Mouse (Mus musculus): Measurements from ENCODE around the gene Slc38a5. TPM values are rescaled to one million over a fixed set of nuclear protein-coding genes. Genes with fewer than 3 reads are reported as not detected.

Slc38a5 gene
- polyA plus RNA-seq (2012; ENCODE audit: low replicate concordance): 0.38 and 35.8 TPM in 2 replicates

DNA sequence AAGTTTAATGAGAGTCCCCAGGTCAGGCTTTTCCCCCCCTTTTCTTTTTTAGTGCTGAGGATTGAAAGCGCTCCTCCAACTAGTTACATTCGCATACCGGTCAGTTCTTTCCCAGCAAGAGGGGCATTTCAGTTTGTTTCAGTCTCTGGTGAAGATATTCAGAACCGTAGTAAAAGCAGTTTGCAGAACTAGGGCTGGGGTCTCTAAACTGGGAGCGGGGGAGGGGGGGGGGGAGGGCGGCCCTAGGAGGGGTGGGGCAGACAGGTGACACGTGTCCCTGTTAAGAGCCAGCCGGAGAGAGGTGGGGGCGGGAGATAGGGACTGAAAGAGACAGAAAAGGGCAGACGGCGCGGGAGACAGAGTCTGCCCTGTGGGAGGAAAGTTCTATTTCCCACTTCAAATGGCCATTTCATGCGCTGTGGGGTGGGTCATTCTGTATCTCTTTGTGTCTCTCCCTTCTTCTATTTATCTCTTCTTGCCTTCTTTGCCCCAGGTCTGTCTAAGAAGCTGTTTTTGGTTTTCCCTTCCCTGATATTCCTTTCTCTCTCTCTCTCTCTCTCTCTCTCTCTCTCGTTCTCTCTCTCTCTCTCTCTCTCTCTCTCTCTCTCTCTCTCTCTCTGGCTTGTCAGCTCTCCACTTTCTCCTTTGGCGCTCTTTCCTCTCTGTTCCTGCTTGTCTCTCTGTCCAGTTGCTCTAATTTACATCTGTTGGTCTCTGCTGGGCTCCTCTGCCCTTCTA lies at the start of gene Slc38a5:
Gene Slc38a5, plus strand, starts transcription at position 51 of the 738 bp plus-strand sequence.

GRCm38 (mm10) chrX:8252334-8253285 lies 18.3 kb upstream of the Slc38a5 start, which contains the start of gene Ftsj1:
Gene Ftsj1 (minus strand): TSS chrX:8252406.

DNA sequence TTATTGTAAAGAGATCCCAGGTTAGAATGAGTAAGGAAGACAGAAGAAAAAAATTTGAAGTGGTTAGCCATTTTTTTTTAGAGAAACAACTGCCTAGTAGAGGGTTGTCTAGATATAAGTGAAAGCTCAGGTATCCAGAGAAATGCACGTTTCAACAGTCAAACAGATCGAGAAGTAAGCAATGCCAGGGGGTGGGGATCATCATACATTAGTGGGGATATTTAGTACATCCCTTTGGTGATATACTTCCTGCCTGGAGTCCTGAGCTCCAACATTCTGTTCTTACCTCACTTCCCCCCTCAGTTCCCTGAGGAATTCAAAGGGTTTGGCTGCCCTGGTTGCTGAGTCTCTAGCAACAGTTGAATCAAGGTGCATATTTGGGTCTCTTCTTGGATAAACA lies 56.2 kb downstream of the Slc38a5 start, which contains the start of gene Ssxb10:
Gene Ssxb10, plus strand, starts transcription at position 301 of the 400 bp plus-strand sequence.

Other genes with a start within 250 kb of the Slc38a5 start
- gene Suv39h1, start 196.4 kb upstream of the Slc38a5 start, polyA plus RNA-seq (2012; ENCODE audit: low replicate concordance): 4.5 and 8.5 TPM in 2 replicates
- 203 and 558 TPM in 2 replicates for gene Was, start 180.6 kb upstream of the Slc38a5 start, polyA plus RNA-seq (2012; ENCODE audit: low replicate concordance)
- 35.6 and 35.9 TPM in 2 replicates for gene Wdr13, start 138.2 kb upstream of the Slc38a5 start, polyA plus RNA-seq (2012; ENCODE audit: low replicate concordance)
- gene Rbm3, start 125.3 kb upstream of the Slc38a5 start, polyA plus RNA-seq (2012; ENCODE audit: low replicate concordance): 29.3 and 167 TPM in 2 replicates
- gene Tbc1d25, start 95.0 kb upstream of the Slc38a5 start, polyA plus RNA-seq (2012; ENCODE audit: low replicate concordance): 4.5 and 7.7 TPM in 2 replicates
- 2.5 and 5.4 TPM in 2 replicates for gene Ebp, start 77.6 kb upstream of the Slc38a5 start, polyA plus RNA-seq (2012; ENCODE audit: low replicate concordance)
- gene Porcn, start 64.6 kb upstream of the Slc38a5 start, polyA plus RNA-seq (2012; ENCODE audit: low replicate concordance): 1.2 and 1.5 TPM in 2 replicates
- gene Ftsj1, start 18.7 kb upstream of the Slc38a5 start, polyA plus RNA-seq (2012; ENCODE audit: low replicate concordance): 8.0 and 8.3 TPM in 2 replicates
- not detected in 2 replicates for gene Ssxb10, start 56.3 kb downstream of the Slc38a5 start, polyA plus RNA-seq (2012; ENCODE audit: low replicate concordance)
- not detected in 2 replicates for gene Ssxb9, start 95.8 kb downstream of the Slc38a5 start, polyA plus RNA-seq (2012; ENCODE audit: low replicate concordance)
- not detected in 2 replicates for gene Ssxb1, start 142.2 kb downstream of the Slc38a5 start, polyA plus RNA-seq (2012; ENCODE audit: low replicate concordance)
- not detected in 2 replicates for gene Ssxb2, start 190.6 kb downstream of the Slc38a5 start, polyA plus RNA-seq (2012; ENCODE audit: low replicate concordance)